Mouse (Mus musculus) G1E (cell line): ENCODE data around the gene Cd6. TPM values are rescaled to one million over a fixed set of nuclear protein-coding genes. Genes with fewer than 3 reads are reported as not detected.

ENCODE experiments used
- ATAC-seq: 2 replicates; pipeline ENCODE4 v1.8.0; 2016; ENCODE audit warnings: mild to moderate bottlenecking; ENCODE audit not compliant: insufficient number of reproducible peaks, poor library complexity, low FRiP score, severe bottlenecking; ENCODE audit errors: extremely low read depth
- DNase-seq: peaks from one replicate; pipeline ENCODE4 v3.0.0; 2012; ENCODE audit warnings: low spot score
- H3K27me3 ChIP-seq: 2 replicates; pipeline ENCODE4 v1.6.1; 2012; ENCODE audit warnings: mild to moderate bottlenecking, low read length, inconsistent platforms; ENCODE audit not compliant: insufficient read depth
- H3K36me3 ChIP-seq: replicated peaks from 2 replicates; pipeline ENCODE3; 2012; ENCODE audit warnings: mild to moderate bottlenecking, inconsistent platforms
- H3K4me1 ChIP-seq: 2 replicates; pipeline ENCODE4 v1.6.1; 2012; ENCODE audit warnings: low read depth, low read length, inconsistent platforms, mixed read lengths; ENCODE audit not compliant: insufficient read depth
- H3K4me3 ChIP-seq: 2 replicates; pipeline ENCODE4 v1.5.1; 2012; ENCODE audit warnings: low read depth, mild to moderate bottlenecking, inconsistent platforms, low read length, moderate library complexity, mixed read lengths
- H3K9me3 ChIP-seq: replicated peaks from 2 replicates; pipeline ENCODE4 v1.6.1; 2012; ENCODE audit warnings: inconsistent platforms
- CTCF ChIP-seq: IDR thresholded peaks from 2 replicates; pipeline ENCODE4 v1.5.1; 2012; ENCODE audit warnings: low read depth, low read length, inconsistent platforms, mixed read lengths
- GATA1 ChIP-seq: IDR thresholded peaks from 2 replicates; pipeline ENCODE4 v1.6.1; 2012; ENCODE audit warnings: borderline replicate concordance, low read length, inconsistent platforms, mixed read lengths
- GATA2 ChIP-seq: IDR thresholded peaks from 2 replicates; pipeline ENCODE4 v1.6.1; 2012; ENCODE audit warnings: low read depth, low read length, inconsistent platforms, borderline replicate concordance
- POLR2AphosphoS5 ChIP-seq: IDR thresholded peaks from 2 replicates; pipeline ENCODE4 v1.6.1; 2012; ENCODE audit warnings: low read depth, low read length, inconsistent platforms; ENCODE audit not compliant: insufficient replicate concordance
- TAL1 ChIP-seq: conservative IDR thresholded peaks from 2 replicates; pipeline ENCODE4 v1.6.1; 2012; ENCODE audit warnings: low read depth, low read length, inconsistent platforms, mixed read lengths
- polyA plus RNA-seq: library from polyadenylated mRNA; stranded (reverse); fragments of >175 nt; gene quantifications from 2 replicates; pipeline ENCODE4 v1.2.3, GENCODE M21; 2012
- total RNA-seq, 2 experiments: library from RNA; stranded (forward) in 1 of 2; stranded (reverse) in 1 of 2; fragments of 200-1000 nt in 1 of 2; fragments of >200 nt in 1 of 2; fragmentation: Nextera tagmentation in 1 of 2; gene quantifications; 2 replicates each; pipeline ENCODE4 v1.2.3; 2014 to 2017

Cd6 gene
- total and polyA plus RNA-seq, 3 experiments: 0.11 TPM; not detected in 2

GRCm38 (mm10) chr19:10794916-10795315 lies 34.9 kb downstream of the Cd6 start:
- Histone ChIP-seq H3K27me3 (peaks cover 17% of the 10 kb centered on the region; the same call in 1 of the 2 replicates), H3K4me3 (no peak overlapping the region), H3K36me3 (no peaks in the 10 kb centered on the region), H3K9me3 (no peaks in the 10 kb centered on the region), H3K4me1 (peaks cover 4% of the 10 kb centered on the region; the same call in 1 of the 2 replicates)
- DNase-seq: no peak
- no peak for ATAC-seq
- TF ChIP-seq GATA1 (no peak), GATA2 (no peak), POLR2AphosphoS5 (no peak), TAL1 (no peak), CTCF (no peak)

GRCm38 (mm10) chr19:10793044-10793443 lies 36.8 kb downstream of the Cd6 start:
- Histone ChIP-seq H3K36me3 (no peaks in the 10 kb centered on the region), H3K27me3 (peaks cover 14% of the 10 kb centered on the region; the same call in 1 of the 2 replicates), H3K9me3 (no peaks in the 10 kb centered on the region), H3K4me1 (no peaks in the 10 kb centered on the region), H3K4me3 (no peak overlapping the region)
- no peak for TF ChIP-seq GATA2
- TF ChIP-seq POLR2AphosphoS5: no peak
- TF ChIP-seq GATA1: no peak
- TF ChIP-seq TAL1: no peak
- no peak for TF ChIP-seq CTCF
- DNase-seq: no peak
- ATAC-seq: no peak

- TF ChIP-seq CTCF (no peak), GATA2 (no peak), TAL1 (no peak)
- no peaks in the 10 kb centered on the region for H3K36me3 ChIP-seq
- H3K4me3 ChIP-seq: no peak overlapping the region
- peaks cover 13% of the 10 kb centered on the region; the same call in 1 of the 2 replicates for H3K27me3 ChIP-seq
- no peak for DNase-seq
- ATAC-seq: no peak
- no peaks in the 10 kb centered on the region for H3K4me1 ChIP-seq
- no peaks in the 10 kb centered on the region for H3K9me3 ChIP-seq
These were observed 39.5 kb downstream of the Cd6 start for GRCm38 (mm10) chr19:10790323-10790722.

GRCm38 (mm10) chr19:10788242-10788641 lies 41.6 kb downstream of the Cd6 start:
- Histone ChIP-seq H3K4me1 (no peaks in the 10 kb centered on the region), H3K27me3 (peaks cover 25% of the 10 kb centered on the region; the same call in 1 of the 2 replicates), H3K9me3 (no peaks in the 10 kb centered on the region), H3K36me3 (no peaks in the 10 kb centered on the region), H3K4me3 (no peak overlapping the region)
- ATAC-seq (no peak), DNase-seq (no peak)
- TF ChIP-seq GATA1: no peak
- no peak for TF ChIP-seq GATA2
- no peak for TF ChIP-seq CTCF
- no peak for TF ChIP-seq TAL1
- TF ChIP-seq POLR2AphosphoS5: no peak

GRCm38 (mm10) chr19:10787406-10787805 lies 42.5 kb downstream of the Cd6 start:
- Histone ChIP-seq H3K36me3 (no peaks in the 10 kb centered on the region), H3K4me3 (no peak overlapping the region), H3K27me3 (peaks cover 24% of the 10 kb centered on the region; the same call in 1 of the 2 replicates), H3K4me1 (no peaks in the 10 kb centered on the region), H3K9me3 (no peaks in the 10 kb centered on the region)
- no peak for ATAC-seq
- no peak for DNase-seq
- no peak for TF ChIP-seq CTCF
- TF ChIP-seq POLR2AphosphoS5: no peak
- no peak for TF ChIP-seq GATA1
- TF ChIP-seq TAL1: no peak
- TF ChIP-seq GATA2: no peak

GRCm38 (mm10) chr19:10786753-10787152 lies 43.1 kb downstream of the Cd6 start:
- Histone ChIP-seq H3K4me3 (no peak overlapping the region), H3K4me1 (no peaks in the 10 kb centered on the region), H3K36me3 (no peaks in the 10 kb centered on the region), H3K27me3 (peaks cover 21% of the 10 kb centered on the region; the same call in 1 of the 2 replicates), H3K9me3 (no peaks in the 10 kb centered on the region)
- no peak for DNase-seq
- ATAC-seq: no peak
- TF ChIP-seq GATA2: no peak
- no peak for TF ChIP-seq CTCF
- TF ChIP-seq TAL1: no peak
- TF ChIP-seq GATA1: no peak
- no peak for TF ChIP-seq POLR2AphosphoS5

GRCm38 (mm10) chr19:10784796-10785459 lies 44.9 kb downstream of the Cd6 start:
- Histone ChIP-seq H3K4me1 (no peaks in the 10 kb centered on the region), H3K36me3 (no peaks in the 10 kb centered on the region), H3K4me3 (no peak overlapping the region), H3K27me3 (peaks cover 18% of the 10 kb centered on the region; the same call in 1 of the 2 replicates), H3K9me3 (no peaks in the 10 kb centered on the region)
- TF ChIP-seq GATA2 (no peak), GATA1 (no peak), TAL1 (no peak), CTCF (no peak), POLR2AphosphoS5 (no peak)
- DNase-seq (no peak), ATAC-seq (no peak)
